Mouse (Mus musculus): ENCODE measurements at regions not wholly inside any gene's neighbourhood (a gene's known extent, or its start where the extent isn't known, plus 50 kb on each side); places are given as distances from the start of the nearest gene placed in this dataset.

DNA sequence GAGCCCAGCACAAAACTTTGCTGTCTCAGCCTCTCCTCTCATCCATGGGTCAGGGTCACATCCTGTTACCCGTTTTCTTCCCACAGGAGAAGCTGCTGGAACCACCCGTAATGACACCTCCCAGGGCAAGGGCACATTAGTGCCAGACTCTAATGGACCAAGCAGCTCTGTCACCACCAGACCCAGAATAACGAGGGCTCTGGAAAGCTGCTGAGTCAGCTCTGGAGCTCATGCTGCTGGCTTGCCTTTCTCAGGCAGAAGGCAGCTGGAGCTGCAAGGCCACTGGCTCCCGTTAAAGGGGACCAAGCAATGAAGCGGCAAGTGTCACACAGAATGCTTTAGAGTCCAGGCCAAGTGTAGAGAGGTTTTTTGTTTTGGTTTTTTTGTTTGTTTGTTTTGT is 268.9 kb downstream of the Ptpru start:
- no peak for DNase-seq (ENCODE audit: low read depth, low spot score)

DNA sequence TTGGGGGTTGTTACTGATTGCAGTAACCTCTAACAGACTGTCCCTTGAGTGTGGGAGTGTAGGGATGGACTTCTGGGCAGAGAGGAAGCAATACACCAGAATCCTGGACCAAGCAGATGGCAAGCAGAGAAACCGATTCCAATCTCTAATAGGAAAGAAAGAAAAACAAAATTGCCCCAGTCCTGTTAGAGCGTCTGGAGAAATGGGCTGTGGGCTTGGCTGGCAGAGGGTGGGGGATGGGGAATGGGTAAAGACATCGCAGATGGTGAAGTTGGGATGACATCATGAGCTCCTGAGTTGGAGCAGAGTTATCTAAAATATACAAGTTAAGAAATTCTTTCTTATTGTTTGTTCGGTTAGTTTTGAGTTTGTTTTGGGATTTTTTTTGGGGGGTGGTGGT is 260.5 kb downstream of the Ptpru start:
- no peak for DNase-seq (ENCODE audit: low read depth, low spot score)

DNA sequence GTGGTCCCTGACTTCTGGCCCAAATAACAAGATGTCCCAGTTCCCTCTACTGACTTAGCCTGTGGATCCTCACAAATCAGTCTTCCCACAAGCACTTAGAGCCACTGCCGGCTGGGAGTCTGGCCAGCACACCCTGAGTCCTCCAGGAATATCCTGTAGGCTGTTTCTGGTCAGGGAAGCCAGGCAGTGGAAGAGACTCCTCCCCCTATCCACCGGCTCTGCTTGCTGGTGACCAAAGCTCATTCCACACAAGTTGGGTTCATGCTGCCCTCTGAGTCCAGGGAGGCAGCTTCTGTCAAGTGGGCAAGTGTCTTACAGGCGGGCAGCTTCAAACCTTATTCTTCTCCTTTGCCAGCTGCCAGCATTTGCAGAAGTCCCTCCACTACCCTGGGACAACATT is 252.1 kb downstream of the Ptpru start:
- DNase-seq (ENCODE audit: low read depth, low spot score), result no peak

DNA sequence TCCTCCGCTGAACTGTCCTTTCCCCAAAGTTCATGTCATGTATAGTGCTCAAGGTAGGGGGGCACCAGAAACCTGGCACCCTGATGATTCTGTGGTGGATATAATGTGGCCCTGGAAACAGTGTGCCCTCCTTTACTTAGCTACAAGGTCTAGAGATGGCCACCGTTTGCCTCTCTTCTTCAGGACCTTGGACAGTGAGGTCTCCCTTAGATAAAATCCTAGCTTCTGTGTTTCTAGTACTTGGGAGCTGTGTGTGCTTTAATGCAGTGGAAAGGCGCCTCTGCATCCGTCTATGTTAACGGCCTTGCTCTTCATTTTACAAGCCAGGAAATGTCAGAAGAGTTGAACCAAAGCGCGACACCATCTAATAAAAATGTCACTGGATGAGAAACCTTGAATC is 250.6 kb downstream of the Ptpru start:
- DNase-seq (ENCODE audit: low read depth, low spot score), result no peak

DNA sequence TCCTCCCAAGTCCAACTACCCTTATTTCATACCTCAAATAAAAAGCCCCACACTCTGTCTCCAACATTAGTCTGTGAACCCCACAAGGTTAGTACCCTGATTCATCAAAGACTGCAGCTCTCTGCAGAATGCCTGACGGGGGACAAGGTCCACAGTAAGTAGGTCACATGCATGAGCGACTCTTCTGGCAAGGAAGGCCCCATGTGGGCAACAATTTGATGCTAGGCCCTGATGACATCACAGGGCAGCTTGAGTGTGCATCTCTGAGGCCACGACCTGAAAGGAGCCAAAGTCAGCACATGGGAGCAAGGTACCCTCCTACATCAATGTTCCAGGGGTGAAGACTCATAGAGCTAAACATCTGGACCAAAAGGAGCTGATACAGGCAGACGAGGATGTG is 248.0 kb downstream of the Ptpru start:
- no peak for DNase-seq (ENCODE audit: low read depth, low spot score)

DNA sequence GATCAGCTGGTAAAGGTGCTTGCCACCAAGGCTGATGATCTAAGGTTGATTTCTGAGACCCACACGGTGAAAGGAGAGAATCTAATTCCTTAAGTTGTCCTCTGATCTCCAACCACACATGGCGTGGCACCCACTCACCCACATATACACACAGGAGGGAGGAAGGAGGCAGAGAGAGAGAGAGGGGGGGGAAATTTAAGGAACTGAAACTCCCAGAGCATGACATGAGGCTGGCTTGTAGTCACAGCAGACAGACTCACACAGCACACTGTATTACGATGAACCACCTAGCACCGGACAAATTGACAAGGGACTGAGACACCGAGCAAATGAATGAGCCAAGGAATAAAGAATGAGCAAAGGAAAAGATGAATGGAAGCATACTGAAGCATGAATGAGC is 246.6 kb downstream of the Ptpru start:
- DNase-seq (ENCODE audit: low read depth, low spot score), result no peak

DNA sequence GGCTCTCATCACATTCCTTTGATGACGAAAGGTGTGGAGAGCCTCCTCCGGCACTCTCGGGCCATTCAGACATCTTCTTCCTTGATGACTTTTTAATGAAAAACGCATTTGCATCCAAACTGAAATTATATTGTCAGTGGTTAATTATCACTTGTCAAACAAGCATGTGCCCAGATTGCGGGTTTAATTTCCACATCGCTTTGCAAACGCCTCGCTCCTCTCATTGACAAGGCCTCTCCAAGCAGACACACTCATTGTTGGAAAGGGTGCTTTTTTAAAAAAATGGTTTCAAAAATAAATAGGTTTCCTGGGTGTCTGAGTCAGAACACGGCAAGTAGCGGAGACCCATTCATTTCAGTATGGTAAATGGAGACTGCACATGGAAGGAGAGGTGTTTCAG is 240.1 kb downstream of the Ptpru start:
- DNase-seq (ENCODE audit: low read depth, low spot score), result no peak

DNA sequence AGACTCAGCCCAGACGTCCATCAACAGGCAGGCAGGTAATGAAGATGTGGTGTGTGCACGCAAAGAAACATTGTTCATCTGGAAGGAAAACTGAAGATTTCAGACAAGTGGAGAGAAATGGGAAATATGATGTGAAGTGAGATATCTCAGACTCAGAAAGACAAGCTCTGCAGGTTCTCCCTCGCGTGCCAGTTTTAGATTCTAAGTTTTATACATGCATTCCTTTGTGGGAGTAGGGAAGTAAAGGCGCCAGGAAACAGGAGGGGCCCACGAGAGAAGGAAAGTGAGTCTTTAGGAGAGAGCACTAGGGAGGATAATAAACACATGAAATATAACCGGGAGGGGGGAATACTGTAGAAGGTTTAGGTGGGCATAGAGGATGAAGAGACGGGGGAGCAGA is 223.7 kb downstream of the Ptpru start:
- no peak for DNase-seq (ENCODE audit: low read depth, low spot score)

DNA sequence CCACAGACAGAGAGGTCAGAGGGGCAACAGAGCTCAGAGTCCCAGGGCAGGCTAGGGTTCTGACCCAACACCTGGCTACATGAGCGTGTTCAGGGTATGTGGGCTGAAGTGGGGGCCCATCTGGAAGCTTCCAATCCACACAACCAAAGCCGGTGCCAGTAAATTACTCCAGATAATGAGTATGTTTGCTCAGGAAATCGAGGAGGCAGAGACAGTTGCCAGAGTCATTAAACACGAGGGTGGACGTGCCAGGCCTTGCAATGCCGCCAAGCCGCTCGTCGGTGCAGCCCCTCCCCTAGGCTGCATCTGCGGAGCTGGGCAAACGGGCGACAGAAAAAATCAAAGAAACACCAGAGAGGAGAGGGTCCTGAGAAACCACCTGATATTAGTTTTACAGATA is 222.5 kb downstream of the Ptpru start:
- DNase-seq (ENCODE audit: low read depth, low spot score), result no peak

DNA sequence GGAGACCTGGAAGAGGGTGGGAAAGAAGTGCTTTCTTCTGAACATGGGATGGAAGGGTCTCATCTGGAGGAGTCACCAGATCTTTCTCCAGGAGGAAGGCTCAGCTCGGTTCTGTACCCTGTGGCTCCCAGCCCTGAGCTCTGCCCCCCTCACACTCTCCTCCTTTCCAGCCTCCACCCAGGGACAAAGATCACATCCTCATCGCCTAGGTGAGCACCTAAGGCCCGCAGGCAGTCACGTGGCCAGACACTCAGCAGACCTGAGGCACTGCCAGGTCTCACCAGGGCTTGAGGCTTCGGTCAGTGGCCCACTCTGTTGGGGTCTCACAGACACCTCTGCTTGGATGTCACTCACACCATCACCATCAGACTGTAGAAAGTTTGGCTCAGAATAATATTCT is 200.0 kb downstream of the Ptpru start:
- no peak for DNase-seq (ENCODE audit: low read depth, low spot score)

DNA sequence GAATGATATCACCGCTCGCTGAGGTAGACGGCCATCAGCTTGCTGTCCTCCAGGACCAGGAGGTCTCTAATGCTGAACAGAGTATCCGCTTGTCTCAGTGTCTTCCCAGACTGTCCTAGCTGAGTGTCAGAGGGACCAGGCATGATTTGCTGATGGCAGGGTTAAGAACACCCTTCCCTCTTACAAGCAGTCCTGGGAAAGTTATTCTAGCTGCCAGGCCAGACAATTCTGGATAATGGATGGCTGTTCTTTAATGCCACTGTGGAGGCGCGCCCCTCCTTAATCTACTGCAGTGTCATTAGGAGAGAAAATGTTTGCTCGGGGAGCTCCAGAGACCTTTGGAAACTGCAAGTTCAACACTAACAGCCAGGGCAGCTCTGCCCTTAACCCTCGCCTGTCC is 182.1 kb downstream of the Ptpru start:
- no peak for DNase-seq (ENCODE audit: low read depth, low spot score)

DNA sequence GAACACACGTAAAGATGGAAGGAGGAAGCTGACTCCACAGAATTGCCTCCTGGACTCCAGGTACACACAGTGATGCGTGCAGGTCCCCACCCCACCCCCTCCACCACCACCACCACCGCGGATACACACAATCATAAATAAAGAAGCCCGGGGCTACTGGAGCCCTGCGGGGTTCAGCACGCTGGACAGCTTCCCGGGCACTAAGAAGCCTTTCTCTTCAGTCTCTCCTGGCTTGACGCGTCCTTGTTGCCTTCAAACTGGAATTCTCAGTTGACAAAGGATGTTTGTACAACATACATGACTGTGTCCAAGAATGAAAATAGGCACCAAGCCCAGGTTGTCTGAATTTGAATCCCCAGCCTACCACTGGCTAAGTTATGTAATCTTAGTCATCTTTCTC is 180.2 kb downstream of the Ptpru start:
- DNase-seq (ENCODE audit: low read depth, low spot score), result no peak

DNA sequence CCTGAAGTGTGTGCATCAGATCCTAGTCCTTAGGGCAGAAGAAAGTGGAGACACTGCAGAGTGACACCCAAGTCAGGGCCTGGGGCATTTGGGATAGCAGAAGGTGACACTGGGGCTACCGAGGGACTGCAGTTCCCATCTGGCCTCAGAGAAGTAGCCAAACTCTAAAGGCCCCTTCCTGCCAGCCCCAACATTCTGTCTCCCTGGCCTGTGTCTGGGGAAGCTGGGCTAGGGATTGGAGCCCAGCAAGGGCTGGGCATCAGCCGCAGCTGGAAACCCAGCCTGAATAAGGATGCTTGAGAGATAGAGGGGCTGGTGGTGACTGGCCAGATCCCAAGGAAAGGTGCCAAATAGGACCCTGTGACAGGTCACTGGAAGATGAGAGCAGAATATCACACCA is 177.2 kb downstream of the Ptpru start:
- DNase-seq (ENCODE audit: low read depth, low spot score), result no peak

DNA sequence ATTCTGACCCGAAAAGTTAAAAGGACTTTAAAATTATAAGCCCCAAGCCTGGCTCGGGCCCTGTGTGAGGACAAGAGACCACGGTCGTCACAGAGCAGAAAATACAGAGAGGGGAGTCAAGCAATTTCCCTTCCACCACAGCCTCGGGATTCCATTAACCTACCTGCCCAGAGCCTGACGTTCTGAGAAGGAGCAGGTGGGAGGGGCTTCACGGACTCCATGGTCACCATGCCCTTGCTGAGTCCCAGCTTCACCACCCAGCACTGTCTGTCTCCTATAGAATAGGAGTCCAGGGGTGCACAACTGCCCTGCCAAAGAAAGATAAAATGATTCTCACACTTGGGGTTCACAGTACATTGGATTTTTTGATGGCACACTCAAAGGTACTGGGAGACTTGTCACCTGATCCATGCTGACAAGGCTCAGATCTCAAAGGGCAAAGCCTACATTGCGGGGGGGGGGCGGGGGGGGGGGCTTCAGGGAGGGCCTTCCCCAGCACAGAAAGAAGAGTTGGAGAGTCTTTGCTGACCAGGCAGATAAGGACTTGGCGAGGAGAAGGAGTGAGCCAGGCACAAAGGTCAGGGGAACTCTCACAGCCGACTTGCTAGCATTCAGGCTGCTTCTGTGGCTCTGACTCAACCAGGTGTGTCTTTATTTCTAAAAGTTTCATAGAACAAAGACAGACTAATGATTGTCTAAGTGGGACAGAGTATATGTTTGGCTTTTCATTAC is 166.1 kb downstream of the Ptpru start:
- DNase-seq (ENCODE audit: low read depth, low spot score), result no peak

DNA sequence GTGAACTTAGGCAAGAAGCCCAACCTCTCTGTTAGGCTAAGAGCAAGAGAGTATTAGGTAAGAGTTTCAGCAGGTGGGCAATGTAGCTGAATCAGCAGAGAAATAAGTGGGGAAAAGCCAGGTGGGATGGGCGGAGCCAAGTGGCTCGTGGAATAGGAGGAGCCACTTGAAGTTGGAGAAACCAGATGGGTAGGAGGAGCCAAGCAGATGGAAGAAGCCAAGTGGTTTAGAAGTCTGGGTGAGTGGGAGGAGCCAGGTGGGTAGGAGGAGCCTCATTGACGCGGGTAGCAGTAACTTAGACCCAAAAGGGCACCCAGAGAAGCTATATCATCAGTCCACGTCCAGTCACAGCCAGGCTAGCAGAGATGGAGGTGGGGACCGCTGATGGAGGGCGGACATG is 160.1 kb downstream of the Ptpru start:
- DNase-seq (ENCODE audit: low read depth, low spot score), result no peak

DNA sequence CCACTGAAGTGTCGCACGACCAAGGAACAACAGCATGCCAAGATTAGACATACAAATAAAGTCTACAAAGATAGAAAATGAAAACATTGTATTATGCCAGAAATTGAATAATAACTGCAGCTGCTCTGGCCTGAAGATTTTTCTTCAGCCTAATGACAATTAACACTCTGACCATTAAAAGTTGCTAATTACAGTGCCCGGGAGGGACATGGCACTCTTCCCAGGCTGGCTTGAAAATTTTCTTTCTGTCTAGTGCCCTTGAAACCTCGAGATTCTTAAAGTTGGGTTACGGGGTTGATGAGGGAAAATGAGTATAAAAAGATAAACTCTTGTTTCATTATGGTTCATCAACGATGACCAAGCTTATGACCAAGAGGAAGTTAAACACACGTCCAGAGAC is 154.9 kb downstream of the Ptpru start:
- peak; percentile 8 for DNase-seq (ENCODE audit: low read depth, low spot score)

DNA sequence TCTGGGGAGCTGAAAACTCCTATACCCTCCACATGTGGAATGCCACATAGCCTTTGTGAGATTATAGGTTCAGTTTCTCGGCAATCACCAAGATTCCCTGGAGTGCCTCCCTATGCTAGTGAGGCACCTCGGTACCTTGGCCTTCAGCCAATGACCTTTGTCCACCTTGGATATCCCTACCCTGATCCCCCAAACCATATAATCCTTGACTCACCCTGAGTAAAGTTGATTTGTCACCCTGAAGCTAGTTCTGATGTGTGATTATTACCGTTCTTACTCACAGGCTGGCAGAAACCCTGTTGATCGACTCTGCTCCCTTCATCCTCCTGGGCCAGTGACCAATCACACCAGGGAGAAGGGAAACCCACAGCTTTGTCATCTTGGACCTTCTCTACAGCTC is 152.5 kb downstream of the Ptpru start:
- DNase-seq (ENCODE audit: low read depth, low spot score), result no peak

DNA sequence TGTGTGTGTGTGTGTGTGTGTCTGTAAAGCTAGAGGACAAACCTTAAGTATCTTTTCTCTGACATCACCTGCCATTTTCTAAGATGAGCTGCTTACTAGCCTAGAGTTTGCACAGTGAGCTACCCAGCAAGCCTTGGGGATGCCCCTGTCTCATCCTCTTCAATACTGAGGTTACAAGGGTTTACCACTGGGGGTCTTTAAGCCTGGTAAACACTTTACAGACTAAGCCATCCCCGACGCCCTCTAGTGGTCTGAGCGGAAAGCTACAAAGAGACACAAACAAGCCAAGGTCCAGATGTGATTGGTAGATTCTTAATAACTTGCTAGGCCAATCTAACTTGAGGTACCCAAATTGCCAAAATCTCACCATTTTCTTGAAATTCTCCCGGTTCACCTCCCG is 143.9 kb downstream of the Ptpru start:
- peak; percentile 53 for DNase-seq (ENCODE audit: low read depth, low spot score)

DNA sequence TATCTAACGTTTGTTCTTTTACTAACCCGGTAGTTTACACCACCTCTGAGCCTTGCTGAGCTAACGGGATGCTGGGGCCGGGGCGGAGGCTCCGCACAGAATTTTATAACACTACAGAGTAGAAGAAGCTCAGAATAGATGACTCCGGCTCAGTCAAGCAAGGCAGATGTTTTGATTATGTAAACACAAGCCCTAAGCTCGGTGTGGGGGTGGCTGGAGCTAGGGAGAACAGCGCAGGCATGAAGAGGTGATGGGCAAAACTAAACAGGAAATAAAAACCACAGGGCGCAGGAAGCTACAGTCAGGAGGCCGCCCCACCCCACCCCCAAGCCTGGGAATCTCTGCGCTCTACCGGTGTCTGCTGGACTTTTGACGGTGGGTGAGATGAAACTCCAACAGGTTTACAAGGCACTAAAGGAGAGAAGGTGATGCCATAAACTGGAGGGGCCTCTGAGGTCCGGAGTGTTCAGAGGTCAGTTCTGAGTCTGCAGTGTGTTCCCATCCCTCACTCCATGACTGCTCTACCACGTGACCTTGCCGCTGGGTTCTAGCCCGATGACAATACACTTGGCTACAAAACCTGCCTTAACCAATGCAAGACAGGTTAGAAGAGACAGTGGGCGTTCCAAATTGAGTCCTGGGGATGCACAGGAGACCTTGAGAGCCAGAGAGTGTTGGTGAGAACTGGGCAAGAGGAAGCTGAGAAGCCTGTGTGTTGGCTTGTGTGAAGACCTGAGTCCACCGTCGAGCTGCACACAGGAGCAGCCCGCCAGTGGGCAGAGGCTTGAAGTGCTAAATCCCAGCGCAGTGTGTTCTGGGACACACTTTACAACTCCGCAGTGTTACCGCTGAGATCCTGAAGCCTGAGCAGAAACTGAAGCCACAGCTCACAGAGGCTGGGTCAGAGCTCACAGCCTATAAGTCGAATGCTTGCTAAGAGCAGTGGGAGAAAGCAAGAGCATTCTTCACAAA is 141.9 kb downstream of the Ptpru start:
- no peak for DNase-seq (ENCODE audit: low read depth, low spot score)
